Mouse (Mus musculus): Measurements from ENCODE around the gene Parva. TPM values are rescaled to one million over a fixed set of nuclear protein-coding genes. Genes with fewer than 3 reads are reported as not detected.

The Parva gene
- polyA plus RNA-seq, 1 experiment from 2014 or later, result 24.6 TPM

- Histone ChIP-seq H3K4me2 (ENCODE audit: low read length) (no peak overlapping the region), H3K9ac (replicated peaks; ENCODE audit: low read length) (no peak overlapping the region), H3K36me3 (ENCODE audit: control insufficient read depth, insufficient read depth, low read length) (no peaks in the 10 kb centered on the region), H3K27ac (replicated peaks; ENCODE audit: low read depth, low read length) (no peak overlapping the region), H3K9me3 (ENCODE audit: control insufficient read depth, low read length) (no peaks in the 10 kb centered on the region), H3K4me3 (replicated peaks; ENCODE audit: low read depth, low read length) (no peak overlapping the region), H3K27me3 (ENCODE audit: control insufficient read depth, insufficient read depth, low read length) (no peaks in the 10 kb centered on the region), H3K4me1 (ENCODE audit: control insufficient read depth, insufficient read depth, low read length) (no peaks in the 10 kb centered on the region)
- 93% methylated on average over 1 of the region's 1 CpGs for WGBS
- DNase-seq, result no peak
- ATAC-seq (ENCODE audit: low FRiP score, low TSS enrichment), result no peak
Observed at GRCm38 (mm10) chr7:112528059-112528458, 100.8 kb downstream of the Parva start.

- Histone ChIP-seq H3K36me3 (ENCODE audit: control insufficient read depth, insufficient read depth, low read length) (no peaks in the 10 kb centered on the region), H3K9me3 (ENCODE audit: control insufficient read depth, low read length) (no peaks in the 10 kb centered on the region), H3K27me3 (ENCODE audit: control insufficient read depth, insufficient read depth, low read length) (no peaks in the 10 kb centered on the region), H3K9ac (replicated peaks; ENCODE audit: low read length) (no peak overlapping the region), H3K4me1 (ENCODE audit: control insufficient read depth, insufficient read depth, low read length) (no peaks in the 10 kb centered on the region), H3K4me3 (replicated peaks; ENCODE audit: low read depth, low read length) (no peak overlapping the region), H3K27ac (replicated peaks; ENCODE audit: low read depth, low read length) (no peak overlapping the region), H3K4me2 (ENCODE audit: low read length) (no peak overlapping the region)
- DNase-seq (peak; percentile 61), ATAC-seq (ENCODE audit: low FRiP score, low TSS enrichment) (no peak)
- WGBS, result 52% methylated on average over 6 of the region's 6 CpGs
Observed at GRCm38 (mm10) chr7:112528582-112529360, 101.5 kb downstream of the Parva start.

GRCm38 (mm10) chr7:112530924-112531323, 103.6 kb downstream of the Parva start:
- ATAC-seq (ENCODE audit: low FRiP score, low TSS enrichment) (no peak), DNase-seq (no peak)
- no peak overlapping the region for H3K4me3 ChIP-seq (replicated peaks; ENCODE audit: low read depth, low read length)
- no peaks in the 10 kb centered on the region for H3K27me3 ChIP-seq (ENCODE audit: control insufficient read depth, insufficient read depth, low read length)
- H3K27ac ChIP-seq (replicated peaks; ENCODE audit: low read depth, low read length), result no peak overlapping the region
- H3K4me1 ChIP-seq (ENCODE audit: control insufficient read depth, insufficient read depth, low read length), result 0 out of 2 replicates have a peak, but pooled peaks cover 9% of the 10 kb centered on the region
- no peaks in the 10 kb centered on the region for H3K9me3 ChIP-seq (ENCODE audit: control insufficient read depth, low read length)
- WGBS, result 61% methylated on average over 5 of the region's 5 CpGs
- H3K9ac ChIP-seq (replicated peaks; ENCODE audit: low read length), result no peak overlapping the region
- H3K4me2 ChIP-seq (ENCODE audit: low read length), result no peak overlapping the region
- no peaks in the 10 kb centered on the region for H3K36me3 ChIP-seq (ENCODE audit: control insufficient read depth, insufficient read depth, low read length)

- DNase-seq (no peak), ATAC-seq (ENCODE audit: low FRiP score, low TSS enrichment) (no peak)
- Histone ChIP-seq H3K27me3 (ENCODE audit: control insufficient read depth, insufficient read depth, low read length) (no peaks in the 10 kb centered on the region), H3K4me2 (ENCODE audit: low read length) (no peak overlapping the region), H3K9ac (replicated peaks; ENCODE audit: low read length) (no peak overlapping the region), H3K9me3 (ENCODE audit: control insufficient read depth, low read length) (no peaks in the 10 kb centered on the region), H3K36me3 (ENCODE audit: control insufficient read depth, insufficient read depth, low read length) (no peaks in the 10 kb centered on the region), H3K4me1 (ENCODE audit: control insufficient read depth, insufficient read depth, low read length) (0 out of 2 replicates have a peak, but pooled peaks cover 9% of the 10 kb centered on the region), H3K27ac (replicated peaks; ENCODE audit: low read depth, low read length) (no peak overlapping the region), H3K4me3 (replicated peaks; ENCODE audit: low read depth, low read length) (no peak overlapping the region)
- WGBS, result 77% methylated on average over 3 of the region's 3 CpGs
Observed at GRCm38 (mm10) chr7:112534148-112534547, 106.8 kb downstream of the Parva start.

- 8% methylated on average over 16 of the region's 16 CpGs for WGBS
- H3K4me2 ChIP-seq (ENCODE audit: low read length), result no peak overlapping the region
Observed at GRCm38 (mm10) chr7:112535408-112535921, 108.2 kb downstream of the Parva start.

GRCm38 (mm10) chr7:112549136-112549535, 121.8 kb downstream of the Parva start:
- Histone ChIP-seq H3K4me3 (replicated peaks; ENCODE audit: low read depth, low read length) (no peak overlapping the region), H3K4me2 (ENCODE audit: low read length) (no peak overlapping the region), H3K27ac (replicated peaks; ENCODE audit: low read depth, low read length) (no peak overlapping the region), H3K9me3 (ENCODE audit: control insufficient read depth, low read length) (no peaks in the 10 kb centered on the region), H3K36me3 (ENCODE audit: control insufficient read depth, insufficient read depth, low read length) (no peaks in the 10 kb centered on the region), H3K9ac (replicated peaks; ENCODE audit: low read length) (no peak overlapping the region), H3K4me1 (ENCODE audit: control insufficient read depth, insufficient read depth, low read length) (no peaks in the 10 kb centered on the region), H3K27me3 (ENCODE audit: control insufficient read depth, insufficient read depth, low read length) (no peaks in the 10 kb centered on the region)
- no peak for ATAC-seq (ENCODE audit: low FRiP score, low TSS enrichment)
- no peak for DNase-seq
- 89% methylated on average over 3 of the region's 3 CpGs for WGBS

More at GRCm38 (mm10) chr7:112535408-112535921, 108.2 kb downstream of the Parva start:
- no peaks in the 10 kb centered on the region for H3K9me3 ChIP-seq (ENCODE audit: control insufficient read depth, low read length)
- ATAC-seq (ENCODE audit: low FRiP score, low TSS enrichment) (peak; percentile 73; the same call in 1 of the 2 replicates), DNase-seq (peak; percentile 76)
- 0 out of 2 replicates have a peak, but pooled peaks cover 9% of the 10 kb centered on the region for H3K4me1 ChIP-seq (ENCODE audit: control insufficient read depth, insufficient read depth, low read length)
- no peaks in the 10 kb centered on the region for H3K27me3 ChIP-seq (ENCODE audit: control insufficient read depth, insufficient read depth, low read length)
- H3K36me3 ChIP-seq (ENCODE audit: control insufficient read depth, insufficient read depth, low read length), result no peaks in the 10 kb centered on the region
- H3K4me3 ChIP-seq (replicated peaks; ENCODE audit: low read depth, low read length), result no peak overlapping the region
- H3K9ac ChIP-seq (replicated peaks; ENCODE audit: low read length), result peak overlapping the region; percentile 44; the same call in 1 of the 2 replicates
- peak overlapping the region; percentile 67 for H3K27ac ChIP-seq (replicated peaks; ENCODE audit: low read depth, low read length)

GRCm38 (mm10) chr7:112561504-112561903, 134.2 kb downstream of the Parva start:
- Histone ChIP-seq H3K4me1 (ENCODE audit: control insufficient read depth, insufficient read depth, low read length) (no peaks in the 10 kb centered on the region), H3K4me2 (ENCODE audit: low read length) (no peak overlapping the region), H3K4me3 (replicated peaks; ENCODE audit: low read depth, low read length) (no peak overlapping the region), H3K27me3 (ENCODE audit: control insufficient read depth, insufficient read depth, low read length) (no peaks in the 10 kb centered on the region), H3K27ac (replicated peaks; ENCODE audit: low read depth, low read length) (no peak overlapping the region), H3K9me3 (ENCODE audit: control insufficient read depth, low read length) (no peaks in the 10 kb centered on the region), H3K9ac (replicated peaks; ENCODE audit: low read length) (no peak overlapping the region), H3K36me3 (ENCODE audit: control insufficient read depth, insufficient read depth, low read length) (no peaks in the 10 kb centered on the region)
- WGBS, result 92% methylated on average over 3 of the region's 3 CpGs
- DNase-seq (no peak), ATAC-seq (ENCODE audit: low FRiP score, low TSS enrichment) (no peak)

GRCm38 (mm10) chr7:112567004-112567403, 139.7 kb downstream of the Parva start:
- WGBS, result 95% methylated on average over 4 of the region's 4 CpGs
- H3K4me2 ChIP-seq (ENCODE audit: low read length), result no peak overlapping the region

GRCm38 (mm10) chr7:112568961-112569360, 141.7 kb downstream of the Parva start:
- H3K4me2 ChIP-seq (ENCODE audit: low read length), result no peak overlapping the region
- no peak overlapping the region for H3K27ac ChIP-seq (replicated peaks; ENCODE audit: low read depth, low read length)
- no peaks in the 10 kb centered on the region for H3K9me3 ChIP-seq (ENCODE audit: control insufficient read depth, low read length)
- WGBS, result 26% methylated on average over 5 of the region's 5 CpGs
- H3K9ac ChIP-seq (replicated peaks; ENCODE audit: low read length), result no peak overlapping the region
- DNase-seq (no peak), ATAC-seq (ENCODE audit: low FRiP score, low TSS enrichment) (no peak)
- no peaks in the 10 kb centered on the region for H3K27me3 ChIP-seq (ENCODE audit: control insufficient read depth, insufficient read depth, low read length)
- no peaks in the 10 kb centered on the region for H3K36me3 ChIP-seq (ENCODE audit: control insufficient read depth, insufficient read depth, low read length)
- no peak overlapping the region for H3K4me3 ChIP-seq (replicated peaks; ENCODE audit: low read depth, low read length)
- H3K4me1 ChIP-seq (ENCODE audit: control insufficient read depth, insufficient read depth, low read length), result no peaks in the 10 kb centered on the region

More at GRCm38 (mm10) chr7:112567004-112567403, 139.7 kb downstream of the Parva start:
- Histone ChIP-seq H3K27me3 (ENCODE audit: control insufficient read depth, insufficient read depth, low read length) (no peaks in the 10 kb centered on the region), H3K4me1 (ENCODE audit: control insufficient read depth, insufficient read depth, low read length) (no peaks in the 10 kb centered on the region), H3K9me3 (ENCODE audit: control insufficient read depth, low read length) (no peaks in the 10 kb centered on the region), H3K36me3 (ENCODE audit: control insufficient read depth, insufficient read depth, low read length) (no peaks in the 10 kb centered on the region), H3K9ac (replicated peaks; ENCODE audit: low read length) (no peak overlapping the region), H3K4me3 (replicated peaks; ENCODE audit: low read depth, low read length) (no peak overlapping the region), H3K27ac (replicated peaks; ENCODE audit: low read depth, low read length) (no peak overlapping the region)
- DNase-seq, result no peak
- ATAC-seq (ENCODE audit: low FRiP score, low TSS enrichment), result no peak

All from midbrain, embryonic 14.5 days (tissue).